Mouse (Mus musculus): ENCODE data around the gene Ppt2.

Gene Ppt2

DNA sequence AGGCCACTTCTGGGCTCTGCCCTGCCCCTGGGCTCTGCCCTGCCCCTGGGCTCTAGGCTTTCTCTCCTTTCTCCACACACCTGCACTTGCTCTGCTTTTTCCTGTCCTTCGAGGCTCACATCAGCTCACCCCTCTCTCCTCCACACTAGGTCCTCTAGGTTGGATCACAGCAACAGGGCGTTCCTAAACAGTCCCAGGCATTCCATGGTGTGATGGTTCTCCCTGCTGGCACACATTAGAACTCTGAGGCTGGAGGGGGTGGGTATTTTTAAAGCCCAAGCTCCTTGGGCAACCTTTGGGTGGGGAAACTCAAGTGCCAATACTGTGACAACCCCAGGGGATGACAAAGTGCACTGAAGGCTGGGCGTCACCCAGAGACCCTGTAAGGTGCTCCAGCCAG lies 9.1 kb upstream of the Ppt2 start:
- DNase-seq (ENCODE audit: low spot score): no peak

DNA sequence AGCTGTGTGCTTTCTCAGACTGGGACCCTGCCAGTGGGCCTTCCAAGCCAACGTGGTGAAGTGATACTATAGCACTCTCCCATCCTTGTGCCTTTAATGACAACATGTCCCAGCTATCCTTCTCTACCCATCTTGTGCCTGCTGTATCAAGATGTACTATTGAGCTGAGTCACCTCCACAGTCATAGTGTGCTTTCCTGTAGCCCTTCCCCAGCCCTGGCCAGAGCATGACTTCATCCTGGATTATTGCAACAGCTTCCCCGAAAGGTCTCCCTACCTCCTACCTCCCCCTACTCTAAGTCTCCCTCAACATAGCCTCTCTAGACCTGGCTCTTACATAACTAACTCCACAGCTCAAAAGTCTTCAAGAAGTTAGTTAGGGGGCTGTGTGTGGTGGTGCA lies 7.4 kb upstream of the Ppt2 start:
- no peak for DNase-seq (ENCODE audit: low spot score)

DNA sequence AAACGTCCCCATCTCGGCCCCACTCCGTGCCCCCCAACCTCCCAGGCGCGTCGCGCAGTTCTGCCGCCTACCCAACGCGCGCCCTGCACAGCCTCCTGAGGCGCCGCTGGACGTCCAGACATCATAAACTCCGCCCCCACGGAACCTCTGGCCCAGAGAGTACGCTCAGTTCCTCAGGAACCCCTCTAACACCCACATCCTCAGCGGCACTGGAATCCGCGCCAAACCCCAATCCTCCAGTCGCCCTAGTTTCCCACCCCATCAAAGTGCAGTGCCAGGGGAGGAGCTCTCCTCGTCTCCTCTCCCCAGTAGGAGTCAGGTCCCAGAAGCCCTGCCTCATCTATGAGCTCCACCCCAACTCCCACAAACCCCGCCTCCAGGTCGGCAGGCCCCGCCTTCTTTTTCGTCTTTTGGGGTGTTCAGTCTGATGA lies 4.0 kb upstream of the Ppt2 start:
- peak; percentile 81 for DNase-seq (ENCODE audit: low spot score)

DNA sequence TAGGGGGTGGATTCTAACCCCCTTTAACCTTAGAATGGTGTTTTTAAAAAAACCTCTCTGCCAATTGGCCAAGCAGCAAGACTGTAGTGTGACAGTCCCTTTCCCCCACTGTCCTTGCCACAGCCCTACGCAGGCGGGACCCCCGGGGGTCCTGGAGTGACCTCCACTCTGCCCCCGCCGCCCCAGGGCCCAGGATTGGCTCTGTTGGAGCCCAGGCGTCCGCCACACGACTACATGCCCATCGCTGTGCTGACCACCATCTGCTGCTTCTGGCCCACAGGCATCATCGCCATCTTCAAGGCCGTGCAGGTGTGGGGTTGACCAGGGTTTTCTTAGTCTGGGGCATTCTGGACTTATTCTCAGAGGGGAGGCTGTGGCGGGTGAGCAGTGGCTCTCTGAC lies 3.3 kb upstream of the Ppt2 start:
- no peak for DNase-seq (ENCODE audit: low spot score)

DNA sequence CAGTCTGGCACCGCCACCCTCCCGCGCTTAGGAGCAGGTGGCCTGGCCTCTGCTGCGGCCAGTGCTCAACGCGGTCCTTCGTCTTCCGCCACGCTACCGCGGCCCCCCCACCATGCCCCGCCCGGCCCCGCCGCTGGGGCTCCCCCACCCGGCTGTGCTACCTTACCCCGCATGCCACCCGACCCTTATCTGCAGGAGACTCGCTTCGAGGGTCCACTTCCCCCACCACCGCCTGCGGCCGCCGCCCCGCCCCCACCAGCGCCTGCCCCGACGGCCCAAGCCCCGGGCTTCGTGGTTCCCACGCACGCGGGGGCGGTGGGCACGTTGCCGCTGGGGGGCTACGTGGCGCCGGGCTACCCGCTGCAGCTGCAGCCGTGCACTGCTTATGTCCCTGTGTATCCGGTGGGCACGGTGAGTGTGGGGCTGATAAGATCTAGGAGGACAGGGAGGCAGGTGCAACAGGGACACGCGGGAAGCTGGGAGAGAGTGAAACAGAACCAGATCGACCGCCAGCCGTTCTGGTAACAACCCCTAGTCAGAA lies 2.5 kb upstream of the Ppt2 start:
- no peak for DNase-seq (ENCODE audit: low spot score)

DNA sequence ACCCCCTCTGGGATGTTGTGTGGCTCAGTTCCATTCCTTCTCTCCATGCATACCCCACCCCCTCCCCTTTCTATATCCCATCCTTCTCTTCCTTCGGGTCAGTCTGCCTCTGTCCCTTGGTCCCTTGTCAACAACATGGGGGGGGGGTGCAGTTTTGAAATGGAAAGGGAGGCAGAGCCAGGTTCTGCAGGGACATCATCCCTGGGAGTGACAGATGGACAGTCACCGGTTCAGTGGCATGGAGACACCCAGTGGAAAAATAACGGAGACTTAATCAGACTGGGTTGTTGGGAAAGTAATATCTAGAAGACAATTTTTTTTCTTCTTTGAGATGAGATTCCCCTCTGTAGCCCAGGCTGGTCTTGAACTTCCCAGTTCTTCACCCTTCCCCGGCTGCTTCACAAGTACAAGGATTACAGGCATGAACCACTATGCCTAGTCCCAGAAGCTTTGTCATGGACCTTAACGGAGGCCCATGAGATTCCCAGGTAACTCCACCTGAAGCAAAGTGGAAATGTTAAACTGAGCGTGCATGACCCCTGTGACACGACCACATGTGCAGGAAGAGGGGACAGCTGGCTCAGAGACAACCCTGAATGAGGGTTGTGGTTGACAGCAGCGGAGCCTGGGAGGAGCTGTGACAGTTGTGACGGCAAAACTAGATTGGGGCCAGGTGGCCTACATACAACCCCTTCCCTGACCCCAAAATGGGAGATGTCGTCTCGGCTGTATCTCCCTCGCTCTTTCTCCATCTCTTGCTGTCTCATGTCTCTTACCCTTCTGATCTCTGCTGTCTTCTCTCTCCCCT lies 1.7 kb upstream of the Ppt2 start:
- DNase-seq (ENCODE audit: low spot score): no peak

DNA sequence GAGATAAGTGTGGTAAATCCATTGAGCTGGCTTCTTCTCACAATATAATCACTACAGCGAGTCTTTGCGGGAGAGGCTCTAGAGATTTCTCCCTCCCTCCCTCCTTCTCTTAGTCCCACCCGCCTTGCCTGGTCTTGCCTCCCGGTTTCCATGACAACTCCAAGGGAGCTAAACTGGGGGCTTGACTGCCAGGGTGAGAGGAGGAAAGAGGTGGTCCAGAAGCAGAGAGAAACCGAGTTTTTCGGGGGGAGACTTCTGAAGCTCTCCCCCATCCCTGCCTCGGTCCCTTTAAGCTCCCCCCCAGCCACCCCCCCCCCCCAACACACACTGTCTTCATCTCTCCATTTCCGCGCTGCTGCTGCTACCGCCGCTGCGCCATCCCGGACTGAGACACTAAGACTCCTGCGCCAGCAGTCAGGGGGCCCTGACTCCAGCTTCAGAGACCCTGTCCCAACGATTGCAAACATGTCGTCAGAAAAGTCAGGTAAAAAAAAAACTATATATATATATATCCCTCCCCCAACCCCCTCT lies 976 bp upstream of the Ppt2 start, which contains the start of gene Prrt1:
Gene Prrt1 (plus strand): TSS at position 313 of the 531 bp plus-strand sequence.
- DNase-seq (ENCODE audit: low spot score): no peak

DNA sequence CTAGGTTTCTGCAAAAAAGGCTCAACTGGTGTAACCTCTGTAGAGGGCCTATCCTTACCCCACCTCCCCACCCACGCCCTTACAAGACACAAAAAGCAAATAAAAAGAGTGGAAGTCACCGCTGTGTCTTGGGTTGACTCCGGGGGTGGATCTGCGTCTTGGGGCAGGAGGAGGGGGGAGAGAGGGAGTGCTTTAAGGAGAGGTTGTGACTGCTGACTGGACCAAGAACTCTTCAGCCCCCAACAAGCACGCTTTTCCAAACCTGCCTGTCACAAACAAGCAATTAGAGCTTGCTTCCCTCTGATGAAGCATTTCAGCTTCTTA lies 296 bp upstream of the Ppt2 start:
- no peak for DNase-seq (ENCODE audit: low spot score)

DNA sequence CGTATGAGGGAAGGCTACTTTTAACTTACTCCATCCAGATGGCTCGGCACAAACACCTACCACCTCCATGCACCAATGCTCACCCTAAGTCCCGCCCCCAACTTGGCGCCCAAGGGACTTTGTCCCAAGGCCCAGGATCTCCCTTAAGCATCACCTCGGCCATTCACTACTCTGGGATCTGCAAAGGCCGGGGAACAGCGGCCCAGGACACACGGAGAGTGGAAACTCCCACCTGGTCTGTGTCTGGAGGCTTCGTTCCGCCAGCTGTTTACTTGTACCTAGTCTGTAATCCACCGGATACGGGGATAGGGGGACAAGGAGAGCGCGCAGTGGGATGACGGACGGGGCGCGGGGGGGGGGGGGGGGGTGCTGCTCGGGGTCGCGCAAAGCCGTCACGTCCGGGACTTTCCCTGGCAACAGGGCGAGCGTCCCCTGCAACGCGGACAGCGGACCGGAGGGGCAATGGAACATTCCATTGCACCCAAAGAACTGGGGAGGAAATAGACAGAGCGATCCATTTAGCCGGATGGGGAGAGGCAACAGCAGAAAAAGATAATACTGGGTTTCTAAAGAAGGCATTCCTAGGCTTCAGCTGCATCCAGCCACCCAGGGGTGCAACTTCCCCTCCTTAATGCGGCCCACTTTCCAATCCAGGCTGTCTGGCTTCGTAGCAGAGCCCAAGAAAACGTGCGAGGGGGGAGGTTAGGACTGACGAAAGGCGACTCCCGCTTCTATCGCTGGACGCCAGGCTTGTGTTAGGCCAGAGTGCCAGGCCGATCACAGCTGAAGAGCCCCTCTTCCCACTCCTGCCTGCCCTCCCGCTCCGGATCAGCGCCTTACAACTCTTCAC lies 992 bp downstream of the Ppt2 start:
- peak; percentile 83 for DNase-seq (ENCODE audit: low spot score)

DNA sequence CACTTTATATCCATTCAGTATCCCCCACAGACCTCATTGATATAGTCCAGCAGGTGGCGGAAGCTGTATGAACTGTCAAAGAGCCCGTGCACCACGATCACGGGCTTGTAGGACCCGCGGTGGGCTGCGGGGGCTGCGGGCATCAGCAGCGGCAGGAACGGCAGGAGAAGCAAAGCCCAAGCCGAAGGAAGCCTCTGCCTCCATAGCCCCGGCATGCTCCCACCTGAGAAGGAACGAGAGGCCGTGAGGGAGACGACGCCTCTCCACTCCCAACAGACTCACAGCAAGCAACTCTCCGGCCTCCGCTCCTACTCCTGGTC lies 1.6 kb downstream of the Ppt2 start:
- no peak for DNase-seq (ENCODE audit: low spot score)

DNA sequence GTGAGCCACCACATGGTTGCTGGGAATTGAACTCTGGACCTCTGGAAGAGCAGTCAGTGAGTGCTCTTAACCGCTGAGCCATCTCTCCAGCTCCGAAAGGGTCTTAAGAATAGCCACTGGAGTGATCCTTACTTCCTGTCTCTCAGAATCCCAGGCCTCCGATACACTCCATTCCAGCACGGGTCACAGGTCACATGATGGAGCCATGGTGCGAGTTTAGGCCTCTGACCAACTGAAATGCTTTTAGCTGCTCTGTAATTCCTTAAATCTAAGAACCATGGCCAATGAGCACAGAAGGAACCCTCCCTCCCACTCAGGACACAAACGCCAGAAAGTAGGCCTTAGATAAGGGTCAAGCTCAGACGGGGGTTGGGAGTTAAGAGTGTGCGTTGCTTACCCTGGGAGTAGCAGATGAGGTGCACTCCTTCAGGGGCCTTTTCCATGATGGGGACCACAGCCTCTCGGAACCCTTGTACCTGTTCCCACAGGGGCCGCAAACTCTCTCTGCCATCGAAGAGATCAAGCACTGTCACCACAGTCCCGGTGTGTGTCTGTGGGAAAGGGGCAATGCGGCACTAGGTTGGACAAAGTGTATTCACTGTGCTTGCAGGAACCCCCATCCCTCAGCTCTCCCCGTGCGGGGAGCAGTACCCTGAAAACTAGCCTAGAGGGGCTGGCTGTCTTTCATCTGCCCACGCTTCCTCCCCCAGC lies 2.1 kb downstream of the Ppt2 start:
- no peak for DNase-seq (ENCODE audit: low spot score)

DNA sequence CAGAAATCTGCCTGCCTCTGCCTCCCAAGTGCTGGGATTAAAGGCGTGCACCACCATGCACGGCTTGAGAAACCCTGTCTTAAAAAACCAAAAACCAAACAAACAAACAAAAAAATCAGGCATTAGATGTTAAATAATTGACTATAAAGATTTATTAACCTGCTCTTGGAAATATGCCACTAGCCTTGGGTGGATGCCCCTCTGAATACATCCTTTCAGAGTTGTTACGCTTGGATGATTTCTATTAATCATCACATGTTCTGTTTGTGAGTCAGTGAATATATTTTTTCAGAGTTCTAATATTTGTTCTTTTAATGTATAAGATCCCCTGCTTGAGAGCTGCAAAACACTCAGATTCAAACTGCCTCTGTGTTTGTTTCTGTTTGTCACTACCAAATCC lies 3.3 kb downstream of the Ppt2 start:
- DNase-seq (ENCODE audit: low spot score): no peak

DNA sequence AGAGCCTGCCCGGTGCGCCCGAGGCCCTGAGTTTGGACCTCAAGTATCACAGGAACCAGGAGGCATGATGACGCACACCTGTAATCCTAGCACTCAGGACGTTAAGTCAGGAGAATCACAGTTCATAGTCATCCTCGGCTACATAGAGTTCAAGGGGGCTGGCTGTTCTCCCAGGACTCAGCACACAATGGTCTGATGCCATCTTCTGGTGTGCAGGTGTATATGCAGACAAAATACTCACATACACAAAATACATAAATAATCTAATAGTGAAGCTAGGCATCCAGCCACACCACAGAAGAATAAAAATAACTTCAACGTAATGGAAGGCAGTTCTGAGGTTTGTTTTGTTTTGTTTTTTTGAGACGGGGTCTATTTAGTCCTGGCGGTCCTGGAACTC lies 5.1 kb downstream of the Ppt2 start:
- DNase-seq (ENCODE audit: low spot score): no peak

DNA sequence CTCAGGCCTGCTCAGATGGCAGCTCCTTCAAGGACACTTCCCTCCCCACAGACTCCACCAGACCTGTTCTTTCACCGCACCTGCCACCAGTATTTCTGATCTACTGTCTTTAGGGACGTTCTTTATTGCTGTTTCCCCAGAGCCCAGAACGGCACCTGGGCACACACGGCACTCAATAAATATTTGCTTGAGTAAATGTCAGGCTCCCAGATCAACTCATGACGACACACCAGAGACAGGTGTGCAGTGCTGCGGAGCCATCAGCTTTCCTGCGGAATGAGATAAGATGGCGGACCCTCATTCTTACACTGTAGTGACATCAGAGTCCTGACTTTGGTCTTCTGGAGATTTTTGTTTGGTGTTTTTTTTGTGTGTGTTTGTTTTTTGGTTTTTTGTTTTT lies 7.3 kb downstream of the Ppt2 start:
- DNase-seq (ENCODE audit: low spot score): no peak

DNA sequence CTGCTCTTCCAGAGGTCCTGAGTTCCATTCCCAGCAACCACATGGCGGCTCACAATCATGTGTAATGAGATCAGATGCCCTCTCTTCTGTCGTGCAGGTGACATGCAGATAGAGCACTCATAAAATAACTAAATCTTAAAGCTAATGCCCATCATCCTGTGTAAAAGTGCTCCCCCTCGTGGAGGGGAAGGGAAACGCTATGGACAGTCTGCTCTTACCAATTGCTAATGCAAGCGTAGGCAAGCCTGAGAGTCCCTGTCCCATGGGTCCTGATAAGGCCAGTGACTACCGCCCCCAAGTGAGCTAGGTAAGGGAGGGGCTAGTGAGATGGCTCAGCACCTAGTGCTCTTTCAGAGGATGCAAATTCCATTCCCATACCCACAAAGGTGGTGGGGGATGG lies 9.3 kb downstream of the Ppt2 start:
- no peak for DNase-seq (ENCODE audit: low spot score)

DNA sequence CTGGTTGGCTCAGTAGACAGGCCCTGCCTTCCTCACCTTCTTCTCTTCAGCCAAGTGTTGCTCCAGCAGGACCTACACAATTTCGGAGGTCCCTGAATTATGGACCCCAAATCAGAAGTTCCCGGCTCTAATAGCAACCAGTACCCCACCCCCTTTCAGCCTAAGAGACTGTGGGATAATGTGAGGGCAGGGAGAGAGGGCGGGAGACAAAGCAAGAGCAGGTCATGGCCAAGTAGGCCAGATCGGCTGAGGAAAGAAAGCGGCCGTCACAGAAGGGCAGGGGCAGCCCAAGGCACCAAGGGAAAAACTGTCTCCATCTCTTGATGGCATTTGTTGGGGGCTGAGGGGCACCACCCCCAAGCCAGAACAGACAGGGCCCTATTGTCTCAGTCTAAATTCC lies 12.4 kb downstream of the Ppt2 start, which contains the start of gene Egfl8:
Gene Egfl8 (minus strand): TSS at position 101 of the 400 bp plus-strand sequence.
- no peak for DNase-seq (ENCODE audit: low spot score)

DNA sequence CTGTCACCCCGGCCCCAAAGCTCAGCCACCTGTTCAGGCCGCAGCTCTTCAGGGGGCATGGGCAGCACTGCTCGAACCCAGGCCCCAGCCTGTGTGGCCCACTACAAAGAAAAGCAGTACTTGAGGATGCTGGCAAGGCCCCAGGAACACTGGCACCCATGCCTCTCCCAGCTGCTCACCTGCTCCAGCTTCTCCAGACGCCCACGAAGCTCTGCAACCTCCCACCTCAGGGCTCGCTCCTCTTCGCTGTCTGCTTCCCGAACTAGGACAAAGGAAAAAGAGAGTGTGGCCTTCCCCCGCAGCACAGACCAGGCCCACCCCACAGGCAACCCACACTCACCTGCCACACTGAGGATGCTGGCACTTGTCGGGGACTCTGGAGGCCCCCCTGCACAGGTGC lies 14.5 kb downstream of the Ppt2 start:
- DNase-seq (ENCODE audit: low spot score): no peak

DNA sequence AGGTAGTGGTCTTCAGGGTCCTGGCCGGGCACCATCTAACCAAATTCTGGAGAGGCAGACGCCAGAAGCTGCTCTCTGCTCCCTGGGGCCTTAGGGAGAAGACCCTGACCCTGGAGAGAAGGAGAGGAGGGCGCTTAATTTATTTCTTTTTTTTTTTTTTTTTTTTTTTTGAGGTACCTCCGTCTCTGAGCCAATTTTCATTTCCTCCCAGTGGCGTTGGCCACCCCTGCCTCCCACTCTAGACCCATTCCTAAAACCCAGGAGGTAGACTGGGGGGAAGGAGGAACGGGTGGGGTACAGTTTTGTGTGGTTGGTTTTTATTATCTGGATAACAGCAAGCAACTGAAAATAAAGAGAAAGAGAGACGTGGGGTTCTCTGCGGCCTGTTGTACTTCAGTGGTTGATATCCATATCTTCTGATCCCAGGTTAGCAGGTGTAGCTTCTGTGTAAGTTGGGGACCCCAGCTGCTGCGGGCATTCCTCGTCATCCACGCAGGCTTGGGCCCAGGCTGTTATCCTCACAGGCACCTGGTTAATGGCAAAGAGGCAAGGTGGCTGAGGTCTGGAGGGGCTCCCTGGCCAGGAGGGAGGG lies 15.2 kb downstream of the Ppt2 start:
- DNase-seq (ENCODE audit: low spot score): no peak

DNA sequence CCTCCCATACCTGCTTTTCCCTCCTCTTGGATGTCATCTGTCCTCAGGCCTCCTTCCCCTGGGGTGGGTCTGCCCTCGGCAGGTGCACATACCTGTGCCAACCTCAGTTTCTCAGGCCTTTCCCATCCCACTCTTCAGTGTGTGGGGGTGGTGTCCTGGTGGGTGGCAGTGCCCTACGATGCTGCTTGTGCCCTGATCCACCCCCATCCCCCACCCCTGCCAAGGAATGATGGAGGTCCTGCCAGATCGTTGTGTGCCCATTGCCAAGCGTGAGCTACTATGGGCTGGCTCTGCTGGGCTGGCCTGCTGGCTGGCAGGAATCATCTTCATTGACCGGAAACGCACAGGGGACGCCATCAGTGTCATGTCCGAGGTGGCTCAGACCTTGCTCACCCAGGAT lies 17.3 kb downstream of the Ppt2 start:
- no peak for DNase-seq (ENCODE audit: low spot score)

DNA sequence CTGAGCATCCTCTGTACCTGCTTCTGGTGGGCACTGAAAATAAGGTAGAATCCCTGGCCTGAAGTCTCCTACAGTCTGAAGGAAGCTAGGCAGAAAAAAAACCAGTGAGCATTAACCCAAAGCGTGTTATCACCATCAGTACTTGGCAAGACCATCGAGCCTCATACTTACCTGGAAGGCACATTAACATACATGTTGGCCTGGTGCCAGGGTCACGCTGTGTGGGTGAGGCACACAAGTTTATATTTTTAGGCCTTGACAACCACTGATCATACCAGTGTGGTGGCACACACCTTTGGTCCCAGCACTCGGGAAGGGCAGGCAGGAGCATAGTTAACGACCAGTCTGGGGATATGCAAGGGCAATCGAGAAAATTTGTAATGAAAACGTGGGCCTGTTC lies 20.3 kb downstream of the Ppt2 start:
- no peak for DNase-seq (ENCODE audit: low spot score)

DNA sequence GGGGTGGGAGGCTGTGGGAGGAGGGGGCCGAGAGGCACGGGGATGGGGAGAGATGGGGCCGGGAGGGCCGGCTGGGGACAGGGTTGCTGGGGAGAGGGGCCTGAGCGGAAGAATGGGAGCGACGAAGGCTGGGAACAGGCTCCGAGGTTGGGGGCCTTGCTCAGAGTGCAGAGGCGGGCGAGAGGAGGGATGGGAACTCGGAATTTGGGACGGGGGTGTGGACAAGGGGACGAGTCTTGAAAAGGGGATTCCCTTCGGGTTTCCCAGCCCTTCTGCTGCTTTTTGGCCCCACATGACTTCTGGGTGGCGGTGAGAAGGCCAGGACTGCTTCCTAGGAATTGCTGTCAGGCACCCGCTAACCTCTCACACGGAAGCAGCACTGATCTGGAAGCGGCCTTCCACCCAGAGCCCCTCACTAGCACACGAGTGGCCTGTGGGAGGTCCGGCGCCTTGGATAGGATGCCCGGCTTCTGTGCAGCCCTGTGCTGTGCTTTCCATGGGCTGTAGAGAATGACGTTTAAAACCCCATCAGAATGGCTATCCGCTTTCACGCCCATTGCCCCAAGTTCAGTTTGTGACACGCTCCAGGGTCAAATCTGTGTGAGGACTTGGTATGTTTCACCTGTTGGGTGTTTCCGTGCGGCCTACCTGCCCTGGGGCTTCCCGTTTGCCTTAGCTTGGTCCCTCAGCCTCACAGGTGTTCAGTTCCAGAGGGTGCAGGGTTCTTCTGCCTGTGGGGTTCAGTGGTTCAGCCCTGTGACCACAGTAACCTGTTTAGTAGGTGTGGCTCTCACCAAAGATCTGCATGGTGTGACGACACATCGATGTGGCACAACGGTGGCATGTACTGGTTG lies 21.9 kb downstream of the Ppt2 start:
- no peak for DNase-seq (ENCODE audit: low spot score)

All from left cerebral cortex, adult 11 months (tissue).